Mouse (Mus musculus) bone marrow macrophage, adult 2 months (primary cell): ENCODE data around the gene Ppih.

Source experiments
- CTCF ChIP-seq: IDR thresholded peaks from 2 replicates; pipeline ENCODE4 v1.5.1; 2012; ENCODE audit warnings: low read depth, mild to moderate bottlenecking, low read length, moderate library complexity
- POLR2A ChIP-seq: IDR thresholded peaks from 2 replicates; pipeline ENCODE4 v1.6.1; 2012; ENCODE audit warnings: mild to moderate bottlenecking, low read depth, low read length, borderline replicate concordance

GRCm38 (mm10) chr4:119274627-119275026 is 45.7 kb downstream of the Ppih start:
- TF ChIP-seq POLR2A (no peak), CTCF (no peak)
